Mouse (Mus musculus) heart, embryonic 12.5 days (tissue): ENCODE results near the gene Zbtb7a. TPM values are rescaled to one million over a fixed set of nuclear protein-coding genes. Genes with fewer than 3 reads are reported as not detected.
A peak's percentile ranks its signal among the peaks of the same experiment; 100 is the strongest.
"Not testable (repeated sequence)": the region's sequence is repeated elsewhere in the genome, so short reads cannot be mapped to it uniquely, and the experiment has no call there.

Experiments used
- ATAC-seq: fragments of 200-750 bp; cut with Nextera tagmentation; 2 replicates; pipeline ENCODE4 v1.8.0; 2017; ENCODE audit warnings: moderate TSS enrichment, moderate library complexity; ENCODE audit not compliant: insufficient number of reproducible peaks, low FRiP score
- H3K27ac ChIP-seq: fragments of 300-500 bp; sonication (generic); 2 replicates; pipeline ENCODE4 v1.5.1; 2016; ENCODE audit warnings: mild to moderate bottlenecking, moderate library complexity; ENCODE audit not compliant: poor library complexity, severe bottlenecking
- H3K27me3 ChIP-seq: fragments of 300-500 bp; sonication (generic); replicated peaks from 2 replicates; pipeline ENCODE4 v1.6.1; 2016; ENCODE audit warnings: mild to moderate bottlenecking, moderate library complexity
- H3K36me3 ChIP-seq: fragments of 300-500 bp; sonication (generic); 2 replicates; pipeline ENCODE4 v1.6.1; 2016; ENCODE audit warnings: mild to moderate bottlenecking, moderate library complexity
- H3K4me1 ChIP-seq: fragments of 300-500 bp; sonication (generic); replicated peaks from 2 replicates; pipeline ENCODE4 v1.6.1; 2016; ENCODE audit warnings: mild to moderate bottlenecking
- H3K4me2 ChIP-seq: fragments of 300-500 bp; sonication (generic); 2 replicates; pipeline ENCODE4 v1.6.1; 2016; ENCODE audit warnings: mild to moderate bottlenecking, moderate library complexity
- H3K4me3 ChIP-seq: fragments of 300-500 bp; sonication (generic); 2 replicates; pipeline ENCODE4 v1.5.1; 2016; ENCODE audit warnings: mild to moderate bottlenecking
- H3K9ac ChIP-seq: fragments of 300-500 bp; sonication (generic); 2 replicates; pipeline ENCODE4 v1.6.1; 2016; ENCODE audit warnings: mild to moderate bottlenecking, moderate library complexity
- H3K9me3 ChIP-seq: fragments of 300-500 bp; sonication (generic); replicated peaks from 2 replicates; pipeline ENCODE4 v1.6.1; 2016; ENCODE audit warnings: mild to moderate bottlenecking, moderate library complexity
- WGBS: fragments of 180-500 bp; shearing (Covaris S2); methylation state at CpG from one replicate; pipeline ENCODE4 v1.1.7; 2016; 5-methylcytosine and 5-hydroxymethylcytosine counted together
- polyA plus RNA-seq: library from polyadenylated mRNA; unstranded; fragments of >200 nt; fragmentation: Nextera tagmentation; extraction: Ambion mirVana; gene quantifications from 2 replicates; pipeline ENCODE4 v1.2.1, GENCODE M21; 2016

Zbtb7a gene
- polyA plus RNA-seq, 1 experiment from 2014 or later, result 24.7 TPM

- not testable (repeated sequence) for H3K9ac ChIP-seq, H3K4me2 ChIP-seq, H3K9me3 ChIP-seq, ATAC-seq, H3K4me3 ChIP-seq, H3K27me3 ChIP-seq
- peak overlapping the region; percentile 37 for H3K27ac ChIP-seq
- peaks cover 66% of the 10 kb centered on the region for H3K4me1 ChIP-seq
- peaks cover 73% of the 10 kb centered on the region for H3K36me3 ChIP-seq
- 69% methylated on average over 12 of the region's 12 CpGs for WGBS
Measured at GRCm38 (mm10) chr10:81181860-81182259, 46.8 kb downstream of the Zbtb7a start.

- WGBS, result 5% methylated on average over 53 of the region's 53 CpGs
Measured at GRCm38 (mm10) chr10:81182336-81183333, 47.6 kb downstream of the Zbtb7a start, which contains the start of gene Dapk3. Gene Dapk3 (plus strand): TSS chr10:81183005.

DNA sequence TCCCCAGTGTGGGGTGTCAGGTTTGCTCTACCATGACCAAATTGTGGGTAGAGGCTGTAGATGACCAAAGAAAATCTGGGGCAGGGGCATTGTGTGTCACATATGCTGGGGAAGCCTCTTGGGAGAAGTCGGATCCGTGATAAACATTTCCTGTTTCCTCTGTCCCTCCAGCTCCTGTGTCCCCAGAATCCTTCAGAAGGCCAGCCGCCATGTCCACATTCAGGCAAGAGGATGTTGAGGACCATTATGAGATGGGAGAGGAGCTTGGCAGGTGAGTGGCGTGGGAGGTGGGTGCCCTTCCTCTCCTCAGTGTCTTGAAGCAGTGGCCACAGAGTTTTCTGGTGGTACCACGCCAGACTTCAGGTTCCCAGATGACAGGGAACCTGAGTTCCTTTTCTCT is 48.8 kb downstream of the Zbtb7a start, which contains the start of gene 4930442H23Rik:
Gene 4930442H23Rik (minus strand): TSS at position 45 of the 400 bp plus-strand sequence.
- ATAC-seq, result no peak
- H3K4me2 ChIP-seq, result peak within 1 kb of the TSS; percentile 80
- peaks cover 75% of the 10 kb centered on the region for H3K36me3 ChIP-seq
- no peaks in the 10 kb centered on the region for H3K27me3 ChIP-seq
- 67% methylated on average over 5 of the region's 5 CpGs for WGBS
- peak within 1 kb of the TSS; percentile 91 for H3K27ac ChIP-seq
- no peaks in the 10 kb centered on the region for H3K9me3 ChIP-seq
- H3K9ac ChIP-seq, result peak within 1 kb of the TSS; percentile 77
- H3K4me1 ChIP-seq, result peaks cover 57% of the 10 kb centered on the region
- H3K4me3 ChIP-seq, result peak within 1 kb of the TSS; percentile 77

More at GRCm38 (mm10) chr10:81182336-81183333, 47.6 kb downstream of the Zbtb7a start, which contains the start of gene Dapk3:
- ATAC-seq, result peak; percentile 92
- H3K36me3 ChIP-seq, result peaks cover 77% of the 10 kb centered on the region
- peak within 1 kb of the TSS; percentile 91 for H3K27ac ChIP-seq
- H3K4me1 ChIP-seq, result peaks cover 68% of the 10 kb centered on the region
- H3K27me3 ChIP-seq, result no peaks in the 10 kb centered on the region
- peak within 1 kb of the TSS; percentile 77 for H3K9ac ChIP-seq
- no peaks in the 10 kb centered on the region for H3K9me3 ChIP-seq
- H3K4me3 ChIP-seq, result peak within 1 kb of the TSS; percentile 77
- peak within 1 kb of the TSS; percentile 80 for H3K4me2 ChIP-seq

GRCm38 (mm10) chr10:81184765-81185164 is 49.7 kb downstream of the Zbtb7a start:
- peak overlapping the region; percentile 80 for H3K4me2 ChIP-seq
- peaks cover 72% of the 10 kb centered on the region for H3K36me3 ChIP-seq
- H3K27me3 ChIP-seq, result no peaks in the 10 kb centered on the region
- 0 out of 2 replicates have a peak, but pooled peaks have one; percentile 9 for ATAC-seq
- H3K9me3 ChIP-seq, result no peaks in the 10 kb centered on the region
- peaks cover 50% of the 10 kb centered on the region for H3K4me1 ChIP-seq
- H3K4me3 ChIP-seq, result no peak overlapping the region
- peak overlapping the region; percentile 90 for H3K27ac ChIP-seq
- WGBS, result 10% methylated on average over 4 of the region's 4 CpGs
- H3K9ac ChIP-seq, result peak overlapping the region; percentile 36; the same call in 1 of the 2 replicates

- Histone ChIP-seq H3K36me3 (peaks cover 62% of the 10 kb centered on the region), H3K27me3 (no peaks in the 10 kb centered on the region), H3K9ac (0 out of 2 replicates have a peak overlapping the region, but pooled peaks have one; percentile 15), H3K4me1 (peaks cover 51% of the 10 kb centered on the region), H3K4me3 (0 out of 2 replicates have a peak overlapping the region, but pooled peaks have one; percentile 1), H3K4me2 (no peak overlapping the region), H3K9me3 (no peaks in the 10 kb centered on the region), H3K27ac (no peak overlapping the region)
- no peak for ATAC-seq
- 90% methylated on average over 9 of the region's 9 CpGs for WGBS
Measured at GRCm38 (mm10) chr10:81187161-81187560, 52.1 kb downstream of the Zbtb7a start.

GRCm38 (mm10) chr10:81189821-81190220 is 54.8 kb downstream of the Zbtb7a start:
- Histone ChIP-seq H3K27ac (no peak overlapping the region), H3K9ac (no peak overlapping the region), H3K4me1 (peaks cover 52% of the 10 kb centered on the region), H3K27me3 (0 out of 2 replicates have a peak, but pooled peaks cover 6% of the 10 kb centered on the region), H3K4me2 (no peak overlapping the region), H3K4me3 (no peak overlapping the region), H3K36me3 (peaks cover 50% of the 10 kb centered on the region), H3K9me3 (no peaks in the 10 kb centered on the region)
- WGBS, result 80% methylated on average over 26 of the region's 26 CpGs
- ATAC-seq, result no peak

GRCm38 (mm10) chr10:81190236-81190911 is 55.4 kb downstream of the Zbtb7a start:
- 73% methylated on average over 31 of the region's 31 CpGs for WGBS
- Histone ChIP-seq H3K4me3 (no peak overlapping the region), H3K9ac (no peak overlapping the region), H3K27ac (no peak overlapping the region), H3K4me2 (no peak overlapping the region), H3K36me3 (peaks cover 44% of the 10 kb centered on the region), H3K4me1 (peaks cover 46% of the 10 kb centered on the region), H3K27me3 (0 out of 2 replicates have a peak, but pooled peaks cover 11% of the 10 kb centered on the region), H3K9me3 (no peaks in the 10 kb centered on the region)
- ATAC-seq, result no peak

DNA sequence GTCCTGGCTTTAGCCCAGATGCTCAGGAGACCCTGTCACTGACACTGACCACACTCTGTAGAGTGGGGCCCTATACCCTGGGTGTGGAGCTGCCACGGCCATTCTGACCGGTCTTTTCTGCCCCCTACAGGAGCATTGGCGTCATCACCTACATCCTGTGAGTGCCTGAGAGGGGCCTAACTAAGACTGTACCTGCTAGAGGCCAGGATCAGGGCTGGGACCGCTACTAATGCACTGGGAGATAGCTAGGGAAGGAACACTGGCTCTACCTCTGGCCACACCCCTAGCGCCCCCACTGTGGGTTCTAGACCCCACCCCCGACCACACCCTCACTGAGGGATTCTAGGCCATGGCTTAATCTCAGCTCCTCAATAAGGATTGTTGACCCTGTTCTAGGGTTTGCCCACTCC is 55.9 kb downstream of the Zbtb7a start:
- 57% methylated on average over 6 of the region's 6 CpGs for WGBS
- H3K27me3 ChIP-seq, result 0 out of 2 replicates have a peak, but pooled peaks cover 12% of the 10 kb centered on the region
- H3K4me2 ChIP-seq, result no peak overlapping the region
- H3K27ac ChIP-seq, result peak overlapping the region; percentile 93; the same call in 1 of the 2 replicates
- 0 out of 2 replicates have a peak overlapping the region, but pooled peaks have one; percentile 1 for H3K9ac ChIP-seq
- H3K4me3 ChIP-seq, result no peak overlapping the region
- H3K4me1 ChIP-seq, result peaks cover 44% of the 10 kb centered on the region
- no peaks in the 10 kb centered on the region for H3K9me3 ChIP-seq
- H3K36me3 ChIP-seq, result peaks cover 40% of the 10 kb centered on the region
- no peak for ATAC-seq

GRCm38 (mm10) chr10:81191342-81191982 is 56.4 kb downstream of the Zbtb7a start:
- Histone ChIP-seq H3K27ac (peak overlapping the region; percentile 93; the same call in 1 of the 2 replicates), H3K9ac (peak overlapping the region; percentile 84; the same call in 1 of the 2 replicates), H3K4me3 (no peak overlapping the region), H3K27me3 (peaks cover 15% of the 10 kb centered on the region; the same call in 1 of the 2 replicates), H3K4me1 (peaks cover 44% of the 10 kb centered on the region), H3K9me3 (no peaks in the 10 kb centered on the region), H3K4me2 (peak overlapping the region; percentile 89), H3K36me3 (peaks cover 40% of the 10 kb centered on the region)
- no peak for ATAC-seq
- WGBS, result 74% methylated on average over 18 of the region's 18 CpGs

DNA sequence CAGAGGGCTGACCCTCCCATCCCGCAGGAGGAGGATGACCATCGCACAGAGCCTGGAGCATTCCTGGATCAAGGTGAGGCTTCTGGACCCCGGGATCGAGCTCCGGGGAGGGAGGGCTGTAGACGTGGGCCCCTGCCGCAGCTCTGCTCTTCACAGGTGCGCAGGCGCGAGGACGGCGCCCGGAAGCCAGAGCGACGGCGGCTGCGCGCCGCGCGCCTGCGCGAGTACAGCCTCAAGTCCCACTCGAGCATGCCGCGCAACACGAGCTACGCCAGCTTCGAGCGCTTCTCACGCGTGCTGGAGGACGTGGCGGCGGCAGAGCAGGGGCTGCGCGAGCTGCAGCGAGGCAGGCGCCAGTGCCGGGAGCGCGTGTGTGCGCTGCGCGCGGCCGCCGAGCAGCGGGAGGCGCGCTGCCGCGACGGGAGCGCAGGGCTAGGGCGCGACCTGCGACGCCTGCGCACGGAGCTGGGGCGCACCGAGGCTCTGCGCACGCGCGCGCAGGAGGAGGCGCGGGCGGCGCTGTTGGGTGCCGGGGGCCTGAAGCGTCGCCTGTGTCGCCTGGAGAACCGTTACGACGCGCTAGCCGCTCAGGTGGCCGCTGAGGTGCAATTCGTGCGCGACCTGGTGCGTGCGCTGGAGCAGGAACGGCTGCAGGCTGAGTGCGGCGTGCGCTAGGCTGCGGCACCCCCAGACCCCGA is 57.4 kb downstream of the Zbtb7a start:
- ATAC-seq, result peak; percentile 82
- Histone ChIP-seq H3K4me3 (peak overlapping the region; percentile 54), H3K4me2 (peak overlapping the region; percentile 89), H3K27me3 (peaks cover 18% of the 10 kb centered on the region; the same call in 1 of the 2 replicates), H3K4me1 (peaks cover 43% of the 10 kb centered on the region), H3K27ac (peak overlapping the region; percentile 93), H3K36me3 (peaks cover 32% of the 10 kb centered on the region), H3K9ac (peak overlapping the region; percentile 84), H3K9me3 (no peaks in the 10 kb centered on the region)
- 1% methylated on average over 93 of the region's 93 CpGs for WGBS
